Mouse (Mus musculus) right cerebral cortex, postnatal 10 days (tissue): ENCODE data around the gene Kmt2a.

ENCODE experiments used
- DNase-seq, 2 experiments: peaks; one replicate each; pipeline ENCODE4 v3.0.0; 2021; ENCODE audit warnings: low spot score in 2 of 2

The Kmt2a gene

DNA sequence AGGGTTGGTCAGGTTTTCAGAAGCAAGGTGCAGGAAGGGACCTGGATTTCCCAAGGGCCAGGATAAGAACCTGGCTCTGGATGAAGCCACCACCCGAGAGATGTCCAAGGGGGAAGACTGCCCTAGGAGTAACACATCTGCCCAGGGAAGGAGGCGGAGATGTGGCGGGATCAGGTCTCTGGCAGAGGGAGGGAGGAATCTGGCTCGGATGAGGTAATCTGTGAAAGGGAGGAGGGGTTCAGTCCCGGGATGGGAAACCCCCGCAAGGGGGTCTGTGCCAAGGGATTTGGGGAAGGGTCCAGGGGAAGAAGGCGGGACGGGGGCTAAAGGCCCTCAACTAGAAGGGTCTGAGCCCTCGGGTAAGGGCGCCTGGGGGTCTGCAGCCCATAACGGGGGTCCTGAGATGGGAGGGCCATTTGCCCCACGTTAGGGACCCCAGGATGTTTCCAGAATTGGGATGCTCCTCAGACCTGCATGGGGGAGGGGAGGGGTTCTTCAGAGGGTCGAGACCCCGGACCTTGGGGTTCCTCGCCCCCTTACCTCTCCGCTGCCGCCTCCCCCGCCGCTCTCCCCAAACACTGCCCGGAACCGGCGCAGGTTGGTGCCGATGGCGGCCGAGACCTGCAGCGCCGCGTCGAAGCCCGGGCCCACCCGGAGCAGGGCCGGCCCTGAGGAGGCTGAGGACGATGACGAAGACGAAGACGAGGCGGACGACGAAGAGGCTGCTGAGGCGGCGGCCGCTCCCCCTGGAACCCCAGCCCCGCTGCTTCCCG, 601 bp downstream of the Kmt2a start:
- peak; percentile 56 to 57 for DNase-seq

DNA sequence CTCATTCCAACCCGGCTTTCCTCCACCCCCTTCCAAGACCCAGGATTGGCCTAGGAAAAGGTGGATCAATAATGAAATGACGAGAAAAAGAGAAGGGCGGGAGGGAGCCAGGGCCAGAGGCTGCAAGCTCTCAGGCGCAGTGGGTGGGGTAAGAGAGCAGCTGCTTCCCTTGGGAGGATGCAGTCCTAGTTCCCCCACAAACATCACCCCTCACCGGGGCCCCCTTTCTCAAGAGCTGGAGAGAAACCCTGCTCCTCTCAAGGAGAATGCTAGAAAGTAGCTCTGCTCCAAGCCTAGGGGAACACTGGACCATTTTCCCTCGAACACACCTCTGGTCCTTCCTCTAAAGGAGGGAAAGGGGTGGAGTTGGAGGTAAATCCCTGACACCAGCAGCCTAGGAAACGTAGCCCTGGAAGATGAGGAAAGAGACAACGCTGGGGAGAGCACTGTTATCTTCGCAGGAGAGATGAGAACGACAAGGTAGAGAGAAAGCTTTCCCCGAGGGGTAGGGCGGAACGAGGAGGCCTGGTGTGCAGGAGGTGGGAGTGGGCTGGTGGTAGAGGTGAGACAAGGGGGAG, 1.3 kb downstream of the Kmt2a start:
- no peak for DNase-seq

DNA sequence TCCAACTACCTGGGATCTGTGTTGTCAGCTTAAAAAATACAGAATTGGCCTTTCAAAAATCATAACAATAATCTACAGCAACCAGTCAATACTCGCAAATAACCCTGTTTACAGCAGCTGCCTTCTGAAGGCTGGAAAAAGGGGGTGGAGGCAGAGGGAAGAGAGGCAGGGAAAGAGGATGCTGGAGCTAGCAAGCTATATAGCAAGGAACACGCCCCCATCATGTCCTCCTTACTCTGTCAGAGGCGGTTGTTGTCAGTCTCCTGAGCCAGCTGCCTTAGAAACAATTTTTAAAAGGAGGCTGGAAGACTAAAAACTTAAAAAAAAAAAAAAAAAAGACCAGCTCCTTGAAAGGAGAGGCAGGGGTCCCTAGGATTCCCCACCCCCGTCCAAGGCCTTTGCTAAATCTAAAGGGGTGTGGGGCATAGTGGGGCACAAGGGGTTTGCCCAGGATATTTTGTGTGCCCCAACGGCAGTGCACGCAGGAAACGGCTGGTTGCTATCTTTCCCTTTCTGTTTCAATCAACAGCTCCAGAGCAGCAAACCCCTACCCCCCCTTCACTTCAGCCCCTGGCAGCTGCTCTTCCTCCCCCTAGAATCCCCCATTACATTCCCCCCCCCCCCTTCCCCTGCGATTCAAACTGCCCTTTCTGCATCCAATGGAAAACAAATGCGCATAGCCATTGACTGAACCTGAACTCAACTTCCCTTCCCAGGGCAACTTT, 2.2 kb downstream of the Kmt2a start:
- DNase-seq = no peak

DNA sequence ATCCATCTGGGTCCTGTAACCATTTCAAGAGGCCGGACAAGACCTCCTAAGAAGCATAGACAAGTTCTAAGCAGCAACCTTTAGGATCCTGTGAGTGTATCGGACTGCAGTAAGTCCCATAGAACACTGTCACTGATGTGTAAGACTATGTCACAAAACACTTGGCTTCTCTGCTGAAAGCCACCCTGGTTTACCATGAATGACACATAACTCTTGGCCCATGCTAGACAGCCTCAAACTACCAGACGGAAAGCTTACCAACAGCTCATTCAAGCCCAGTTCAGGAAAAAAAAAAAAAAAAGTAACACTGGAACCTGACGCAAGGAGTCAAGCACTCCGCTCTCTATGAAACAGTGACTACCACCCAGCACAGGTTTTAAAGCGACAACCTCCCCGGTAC, 3.4 kb downstream of the Kmt2a start:
- no peak for DNase-seq

DNA sequence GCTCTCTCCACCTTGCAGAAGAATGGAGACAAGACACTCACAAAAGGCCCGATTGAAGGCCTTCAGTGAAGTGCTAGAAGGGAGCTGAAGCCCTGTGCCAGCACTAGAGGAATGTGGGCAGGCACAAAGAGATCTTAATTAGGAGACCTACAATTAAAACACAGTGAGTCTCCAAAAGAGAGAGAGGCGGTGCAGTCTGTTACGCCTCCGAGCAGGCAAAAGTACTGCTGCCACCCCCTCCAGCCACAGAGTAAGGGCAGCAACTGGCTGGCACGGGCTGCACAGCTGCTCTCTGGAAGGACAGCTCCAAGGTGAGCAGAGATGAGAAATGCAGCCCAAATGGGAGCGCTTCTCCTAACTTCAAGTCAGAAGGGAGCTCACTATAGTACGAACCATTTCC, 5.6 kb downstream of the Kmt2a start:
- DNase-seq = peak; percentile 40 to 52

DNA sequence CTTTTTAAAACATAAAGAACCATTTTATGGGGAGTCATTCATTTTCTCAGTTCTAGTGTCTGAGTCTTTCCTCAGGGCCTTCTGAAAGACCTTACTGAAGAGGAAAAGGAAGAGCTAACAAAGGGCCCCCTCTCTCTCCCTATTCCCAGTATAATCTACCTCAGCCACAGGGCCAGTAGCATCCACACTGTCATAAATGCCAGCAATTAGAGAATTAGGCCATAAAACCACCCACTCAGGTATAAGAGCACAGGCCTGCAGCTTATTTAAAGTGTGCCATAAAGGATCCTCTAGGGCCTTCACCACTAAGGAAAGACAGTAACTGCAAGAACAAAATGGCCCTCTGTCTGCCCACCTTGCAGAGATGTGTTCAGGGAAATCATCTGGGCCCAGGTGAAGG, 6.9 kb downstream of the Kmt2a start:
- no peak for DNase-seq

DNA sequence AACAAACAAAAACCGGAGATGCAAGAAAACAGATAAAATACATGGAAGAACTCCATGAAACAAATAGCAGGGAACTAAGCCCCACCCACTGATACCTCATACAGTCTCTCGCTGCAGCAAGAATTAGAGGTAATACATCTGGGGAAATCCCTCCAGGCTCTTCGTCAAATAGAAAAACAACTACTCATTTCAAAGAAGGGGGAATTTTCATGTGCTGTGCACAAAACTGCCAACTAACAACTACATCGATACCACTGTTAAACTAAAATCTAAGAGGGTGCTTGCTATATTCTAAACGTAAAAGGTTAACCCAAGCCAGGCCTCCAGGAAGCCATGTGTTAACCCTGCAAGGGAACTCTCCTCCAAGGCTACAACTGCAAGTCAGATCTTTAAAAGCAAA, 7.4 kb downstream of the Kmt2a start:
- DNase-seq = no peak

DNA sequence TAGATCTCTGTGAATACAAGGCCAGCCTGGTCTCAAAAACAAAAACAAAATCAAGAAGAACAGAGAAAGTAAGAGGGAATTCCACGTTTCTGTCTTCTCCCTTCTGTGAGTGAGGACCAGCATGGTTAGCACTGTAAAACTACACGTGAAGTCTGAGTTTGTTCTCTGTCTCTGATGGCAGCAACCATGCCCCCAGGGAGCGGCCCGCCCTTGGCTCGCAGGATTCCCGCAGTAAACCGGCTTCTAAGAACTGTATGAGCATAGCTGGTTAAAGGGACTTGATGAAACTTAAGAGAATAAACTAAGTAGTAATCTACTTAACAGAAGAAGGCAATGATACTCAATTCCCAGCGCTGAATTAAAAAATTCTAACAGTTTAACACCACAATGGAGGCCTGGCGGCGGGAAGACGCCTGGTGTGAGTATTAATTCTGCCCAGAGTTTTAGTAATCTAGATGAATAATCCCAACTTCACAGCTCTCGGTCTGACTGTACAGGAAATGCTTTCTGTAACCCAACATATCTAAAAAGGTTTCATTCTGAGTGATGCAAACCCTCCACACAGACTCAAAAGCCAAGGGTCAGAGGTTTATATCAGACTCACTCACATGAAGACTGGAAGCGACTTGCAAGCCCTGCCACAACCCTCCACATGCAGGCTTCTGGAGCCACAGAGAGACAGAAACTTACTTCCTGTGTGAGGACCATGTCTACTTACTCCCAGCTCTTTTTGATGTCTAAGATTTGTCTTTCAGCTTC, 12.6 kb downstream of the Kmt2a start:
- no peak for DNase-seq

DNA sequence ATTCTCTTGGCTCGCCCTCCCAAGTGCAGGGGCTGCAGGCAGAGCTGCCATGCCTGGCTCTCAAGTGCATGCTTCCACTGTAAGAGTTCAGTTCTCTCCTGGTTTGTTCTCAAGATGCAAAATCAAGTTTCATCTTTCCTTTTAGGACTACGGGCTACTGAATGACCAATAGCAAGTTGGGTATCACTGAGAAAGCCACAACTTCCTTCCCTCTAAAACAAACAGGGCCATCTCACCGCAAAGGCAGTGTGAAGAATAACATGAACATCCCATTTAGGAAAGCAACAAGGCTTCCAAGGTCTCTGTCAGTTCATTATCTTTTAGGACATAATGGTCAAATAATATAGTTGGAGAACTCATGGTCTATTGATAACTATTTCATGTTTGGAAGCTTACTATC, 13.4 kb downstream of the Kmt2a start:
- no peak for DNase-seq

DNA sequence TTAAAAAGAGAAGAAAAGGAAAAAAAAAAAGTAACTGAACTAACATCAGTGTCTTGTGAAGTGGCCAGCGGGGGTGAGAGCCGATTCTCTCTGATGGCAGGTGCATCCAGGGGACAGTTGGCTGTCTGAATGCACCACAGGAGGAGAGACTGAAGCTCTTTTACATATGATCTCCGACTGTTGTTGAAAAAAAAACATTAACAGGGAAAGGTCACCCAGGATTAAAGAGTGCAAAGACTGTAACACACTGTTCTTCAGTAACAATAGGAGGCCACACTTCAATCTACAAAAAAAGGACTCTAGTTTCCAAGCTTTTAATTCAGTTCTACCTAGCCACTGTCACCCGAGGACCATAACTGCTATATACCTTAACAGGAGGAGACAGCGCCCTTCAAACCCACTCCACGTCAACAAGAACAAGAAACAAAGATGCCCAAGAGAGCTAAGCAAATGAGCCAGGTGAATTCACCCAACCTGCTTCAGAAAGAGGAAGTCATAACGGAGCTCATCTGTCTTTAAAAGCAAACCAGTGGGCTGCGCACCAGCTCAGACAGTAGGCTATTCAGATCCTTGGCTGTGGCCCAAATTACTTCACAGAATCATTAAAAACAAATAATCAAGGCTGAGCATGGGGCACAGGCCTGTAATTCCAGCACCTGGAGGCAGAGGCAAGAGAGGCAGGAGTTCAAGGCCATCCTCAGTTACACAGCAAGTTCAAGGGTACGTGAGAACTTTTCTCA, 14.4 kb downstream of the Kmt2a start:
- no peak for DNase-seq

DNA sequence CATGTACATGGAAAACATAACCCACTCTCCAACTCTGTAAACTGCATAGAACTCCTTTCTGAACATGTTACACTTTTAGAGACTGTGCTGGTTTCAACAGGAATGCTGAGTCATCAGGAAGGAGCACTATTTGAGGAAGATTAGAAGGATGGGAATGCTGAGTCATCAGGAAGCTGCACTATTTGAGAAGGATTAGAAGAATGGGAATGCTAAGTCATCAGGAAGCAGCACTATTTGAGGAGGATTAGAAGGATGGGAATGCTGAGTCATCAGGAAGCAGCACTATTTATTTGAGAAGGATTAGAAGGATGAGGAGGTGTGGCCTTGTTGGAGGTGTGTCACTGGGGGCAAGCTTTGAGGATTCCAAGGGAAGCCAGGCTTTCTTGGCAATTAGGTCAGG, 20.0 kb downstream of the Kmt2a start:
- DNase-seq = no peak

DNA sequence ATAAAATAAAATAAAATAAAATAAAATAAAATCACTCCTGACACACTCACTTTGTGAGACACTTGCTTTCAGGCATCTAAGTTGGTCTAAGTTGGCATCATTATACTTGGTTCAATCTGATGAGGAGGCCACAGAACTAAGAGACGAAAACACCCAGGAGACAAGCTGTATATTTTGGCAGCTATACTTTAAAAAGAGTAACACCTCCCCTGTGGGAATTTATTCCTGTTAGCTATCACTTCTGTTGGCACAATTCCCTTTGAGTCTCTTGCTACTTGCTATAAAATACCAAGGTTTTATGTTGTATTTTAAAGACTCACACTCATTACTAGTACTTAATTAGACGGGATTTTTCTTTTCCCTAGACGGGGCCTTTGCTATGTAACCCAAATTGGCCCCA, 22.4 kb downstream of the Kmt2a start:
- DNase-seq = no peak

DNA sequence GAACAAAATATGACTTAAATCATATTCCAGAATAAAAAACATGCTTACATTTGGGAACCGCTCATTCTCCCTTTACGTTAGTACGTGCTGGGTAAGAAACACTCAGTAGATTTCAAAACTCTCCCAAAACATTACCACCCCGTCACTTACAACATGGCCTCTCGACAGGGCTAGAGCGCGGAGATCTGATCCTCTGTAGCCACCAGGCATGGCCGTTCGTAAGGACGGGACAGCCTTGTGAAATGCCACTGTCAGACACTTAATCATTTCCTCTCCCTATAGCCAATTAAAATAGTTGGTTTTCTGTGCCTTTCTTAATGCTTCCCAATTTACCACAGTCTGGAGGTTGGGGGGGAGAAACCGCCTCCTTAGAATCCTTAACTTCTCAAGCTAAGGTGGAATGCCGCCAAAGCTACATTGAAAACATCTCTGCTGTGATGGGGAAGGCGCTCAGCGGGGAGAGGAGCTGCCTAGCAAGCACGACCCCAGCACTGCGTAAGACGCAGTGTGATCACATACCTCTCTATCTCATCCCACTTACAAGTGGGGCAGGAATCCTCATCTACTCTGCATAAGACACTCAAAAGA, 23.6 kb downstream of the Kmt2a start:
- peak; percentile 56 to 61 for DNase-seq

DNA sequence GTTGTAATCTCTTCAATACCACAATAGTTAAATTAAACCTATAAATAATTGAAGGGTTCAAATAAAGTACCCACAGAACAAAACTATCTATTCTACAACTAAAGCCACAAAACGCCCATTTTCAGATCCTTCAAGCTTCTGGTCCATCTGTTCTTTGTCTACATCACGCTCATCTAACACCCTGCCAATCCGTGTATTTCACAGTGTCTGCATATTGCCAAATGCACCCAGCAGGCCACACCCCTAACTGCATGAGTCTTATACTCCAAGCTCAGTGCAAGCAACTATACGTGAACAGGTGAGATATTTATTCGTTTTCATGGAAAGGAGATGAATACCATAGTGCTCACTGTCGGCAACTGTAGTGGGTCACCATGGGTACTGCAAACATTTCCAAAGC, 25.9 kb downstream of the Kmt2a start:
- no peak for DNase-seq

DNA sequence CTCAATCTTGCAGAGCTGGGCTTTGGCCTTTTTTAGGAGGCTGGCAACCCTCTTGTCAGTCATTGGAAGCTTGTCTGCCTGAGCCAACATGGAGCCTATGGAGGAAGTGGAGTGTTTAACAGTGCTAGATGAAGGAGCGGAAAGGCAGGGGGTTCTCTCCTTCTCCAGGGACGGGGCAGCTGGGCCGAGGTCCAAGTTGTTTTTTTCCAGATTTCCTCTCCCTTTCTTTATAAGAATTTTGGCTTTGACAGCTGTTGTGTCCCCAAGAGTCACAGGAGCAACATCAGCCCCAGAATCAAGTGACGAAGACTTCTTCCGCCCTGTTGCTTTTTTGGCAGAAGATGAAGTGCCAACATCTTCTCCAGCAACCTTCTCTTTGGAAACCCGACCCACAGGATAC, 33.6 kb downstream of the Kmt2a start:
- no peak for DNase-seq

DNA sequence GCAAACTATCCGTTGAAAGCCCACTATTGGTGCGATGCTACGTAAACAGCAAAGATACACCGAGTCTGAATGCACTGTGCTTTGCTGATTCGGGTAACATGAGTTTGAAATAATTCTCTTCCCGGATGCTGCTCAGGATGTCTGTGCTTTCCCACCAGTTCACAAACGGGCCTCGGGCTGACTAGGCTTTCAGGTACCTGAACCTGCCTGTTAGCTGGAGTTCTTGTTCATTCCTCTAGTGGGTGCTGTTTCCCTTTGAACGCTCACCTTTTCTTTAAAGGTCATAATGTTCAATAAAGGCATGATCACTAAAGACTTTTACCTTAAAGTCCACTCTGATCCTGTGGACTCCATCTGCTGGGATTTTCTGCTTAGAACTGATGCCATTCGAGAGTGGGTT, 39.9 kb downstream of the Kmt2a start:
- no peak for DNase-seq

DNA sequence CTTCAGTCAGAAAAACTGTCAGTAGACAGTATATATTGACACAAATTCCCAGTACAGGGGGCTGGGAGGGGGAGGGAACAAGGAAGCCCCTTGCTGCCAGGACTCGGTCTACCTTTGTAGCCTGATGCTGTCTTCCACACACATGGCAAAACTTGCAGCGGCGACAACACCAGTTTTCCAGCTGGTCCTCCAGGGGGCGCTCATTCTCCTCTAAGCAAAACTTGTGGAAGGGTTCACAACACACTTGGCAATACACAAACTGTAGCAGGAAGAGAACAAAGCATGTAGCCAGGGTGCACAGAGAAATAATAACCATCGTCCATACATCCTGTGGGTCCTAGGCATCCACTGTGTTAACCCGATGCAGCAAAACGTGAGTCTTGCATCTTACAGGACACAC, 44.7 kb downstream of the Kmt2a start:
- DNase-seq = peak; percentile 69 to 87

DNA sequence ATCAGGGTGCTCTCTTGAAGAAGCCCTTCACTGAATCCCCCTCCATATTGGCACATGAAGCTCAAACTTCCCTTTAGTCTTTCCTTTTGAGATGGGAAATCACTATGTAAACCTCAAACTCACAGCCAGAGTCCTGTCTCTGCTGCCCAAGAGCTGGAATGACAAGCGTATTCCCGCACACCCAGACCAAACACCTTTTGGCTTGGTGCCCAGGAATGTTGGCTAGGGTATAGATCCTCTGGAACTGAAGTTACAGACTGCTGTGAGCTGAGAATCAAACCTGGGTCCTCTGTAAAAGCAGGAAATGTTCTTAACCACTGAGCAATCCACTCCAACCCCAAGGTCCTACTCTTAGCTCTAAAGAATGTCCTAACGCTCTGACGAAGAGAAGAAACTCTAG, 48.7 kb downstream of the Kmt2a start:
- DNase-seq = no peak

DNA sequence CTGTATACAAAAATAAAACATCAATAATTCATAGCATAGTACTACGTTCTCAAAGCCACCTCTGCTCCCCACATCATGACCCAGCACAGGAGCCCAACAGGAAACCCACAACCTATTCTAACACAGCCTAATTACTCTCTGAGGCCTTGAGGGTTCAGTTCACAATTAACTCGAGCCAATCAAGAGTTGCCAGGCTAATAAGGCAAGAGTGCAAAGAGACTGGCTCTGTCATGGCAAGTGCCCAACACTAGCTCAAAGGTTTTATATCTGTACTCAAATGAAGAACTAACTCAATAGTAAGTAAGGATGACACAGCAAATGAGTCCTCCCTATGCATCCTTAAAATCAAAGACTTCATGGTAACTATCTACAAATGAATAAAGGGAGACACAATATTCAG, 50.6 kb downstream of the Kmt2a start:
- no peak for DNase-seq

DNA sequence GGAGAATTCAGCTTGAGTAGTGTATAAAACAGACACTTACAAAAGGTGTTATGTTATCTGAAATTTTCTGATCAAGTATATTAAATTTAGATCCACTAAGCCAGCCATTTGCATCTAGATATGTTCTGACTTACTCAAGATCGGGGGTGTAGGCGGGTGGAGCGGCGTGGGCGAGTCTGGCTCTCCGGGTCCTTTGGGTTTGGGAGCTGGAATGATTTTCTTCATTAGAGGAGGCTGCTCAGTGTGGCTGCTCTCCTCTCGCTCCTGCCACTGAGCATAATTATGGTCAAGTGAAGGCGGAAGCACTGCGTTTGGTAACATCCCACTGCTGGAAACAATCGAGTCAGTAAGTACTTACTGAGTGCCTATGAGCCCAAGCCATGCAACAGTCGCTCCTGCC, 52.2 kb downstream of the Kmt2a start:
- DNase-seq = no peak

DNA sequence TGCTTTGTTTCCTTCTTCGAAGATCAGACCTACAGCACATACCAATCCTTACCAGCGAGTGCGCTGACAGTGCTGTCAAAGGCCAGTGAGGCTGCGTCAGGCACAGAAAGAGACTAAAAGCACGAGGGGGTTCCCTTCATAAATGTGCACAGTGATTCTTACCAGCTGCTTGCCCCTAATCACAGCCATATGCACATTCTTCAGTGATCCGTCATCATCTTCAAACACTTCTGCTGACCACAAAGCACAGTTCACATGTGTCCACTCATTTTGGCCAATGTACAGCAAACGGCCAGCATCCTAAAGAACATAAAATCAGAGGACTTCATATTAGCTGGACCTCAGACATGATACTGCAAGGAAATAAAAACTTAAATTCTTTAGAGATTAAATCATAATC, 54.4 kb downstream of the Kmt2a start:
- DNase-seq = no peak
